Mouse (Mus musculus) hindlimb bud, embryonic 11.5 days (tissue): ENCODE measurements around the gene Ddias.
"Not testable (repeated sequence)": the region's sequence is repeated elsewhere in the genome, so short reads cannot be mapped to it uniquely, and the experiment has no call there.

Experiments used
- DNase-seq: peaks from one replicate; pipeline ENCODE4 v3.0.0-alpha.2; 2012; ENCODE audit warnings: low read depth, low spot score; ENCODE audit errors: extremely low spot score

Gene Ddias

DNA sequence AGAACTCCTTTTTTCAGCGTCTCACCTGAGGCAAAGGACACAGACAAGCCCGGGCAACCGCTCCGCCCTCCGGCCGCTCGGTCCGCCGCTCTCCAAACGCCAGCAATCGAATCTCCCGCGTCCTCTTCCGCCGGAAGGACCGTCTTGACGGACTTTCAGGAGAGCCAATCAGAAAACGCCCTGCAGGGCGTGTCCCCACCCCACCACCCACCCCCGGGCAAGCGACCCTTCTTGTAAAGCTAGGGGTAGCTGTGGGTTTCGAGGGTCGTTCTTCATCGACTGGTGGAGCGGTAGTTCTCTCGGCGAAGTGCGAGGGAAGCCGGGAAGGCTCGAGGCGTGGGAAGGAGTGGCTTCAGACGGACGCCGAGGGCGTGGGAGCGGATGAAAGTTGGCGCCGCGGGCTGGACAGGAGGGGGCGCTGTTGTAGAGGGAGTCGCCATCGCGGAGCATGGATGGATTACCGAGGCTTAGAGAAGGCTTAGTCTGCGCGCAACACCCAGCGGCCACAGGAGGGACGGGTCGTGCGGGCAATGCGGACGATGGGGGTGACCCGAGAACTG, at the start of gene Ddias, which contains the start of gene Prcp:
Ddias (minus strand) TSS at position 132 of the 560 bp plus-strand sequence.
Prcp (plus strand) TSS at position 355 of the 560 bp plus-strand sequence.
- DNase-seq: peak; percentile 93

DNA sequence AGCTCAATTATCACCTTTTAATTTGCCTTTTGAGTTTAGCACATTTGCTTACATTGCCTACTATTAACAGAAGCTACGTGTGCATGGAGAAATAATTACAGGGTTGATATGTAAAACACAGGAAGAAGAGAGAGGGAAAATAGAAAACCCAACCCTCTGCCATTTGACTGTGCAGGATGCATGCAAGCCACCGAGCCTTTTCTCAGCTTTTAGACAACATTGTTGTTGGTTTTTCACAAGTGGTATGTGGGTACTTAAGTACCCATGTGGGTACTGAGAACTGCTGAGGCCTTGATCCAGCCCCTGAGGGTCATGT, 46.8 kb upstream of the Ddias start:
- no peak for DNase-seq

DNA sequence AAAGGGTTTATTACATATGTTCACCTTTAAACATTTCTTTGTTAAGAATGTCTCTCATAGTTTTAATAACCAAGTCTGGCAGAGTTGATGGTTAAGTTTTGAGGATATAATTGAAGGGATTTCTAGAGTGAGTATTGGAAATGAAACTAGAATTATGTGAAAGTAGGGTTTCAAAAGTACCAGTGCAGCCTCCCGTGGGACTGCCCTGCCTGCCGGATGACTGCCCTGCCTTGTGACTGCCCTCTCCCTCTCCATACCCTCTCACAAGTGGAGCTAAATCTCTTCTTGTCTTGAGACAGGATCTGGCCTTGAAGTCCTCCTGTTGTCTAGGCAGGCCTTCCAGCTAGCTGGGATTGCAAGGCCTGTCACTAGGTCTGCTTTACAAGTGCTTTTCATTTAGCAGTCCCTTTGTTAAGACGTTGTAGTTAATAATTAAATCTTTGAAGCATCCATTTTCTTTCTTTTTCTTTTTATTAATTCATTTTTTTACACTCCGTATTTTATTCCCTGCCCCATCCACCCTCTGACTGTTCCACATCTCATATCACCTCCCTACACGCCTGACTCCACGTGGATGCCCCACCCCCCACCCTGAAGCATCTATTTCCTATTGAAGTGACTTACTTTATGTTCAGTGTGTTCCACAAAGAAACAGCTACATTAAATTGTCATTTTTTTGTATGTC, 46.3 kb upstream of the Ddias start:
- DNase-seq: no peak

DNA sequence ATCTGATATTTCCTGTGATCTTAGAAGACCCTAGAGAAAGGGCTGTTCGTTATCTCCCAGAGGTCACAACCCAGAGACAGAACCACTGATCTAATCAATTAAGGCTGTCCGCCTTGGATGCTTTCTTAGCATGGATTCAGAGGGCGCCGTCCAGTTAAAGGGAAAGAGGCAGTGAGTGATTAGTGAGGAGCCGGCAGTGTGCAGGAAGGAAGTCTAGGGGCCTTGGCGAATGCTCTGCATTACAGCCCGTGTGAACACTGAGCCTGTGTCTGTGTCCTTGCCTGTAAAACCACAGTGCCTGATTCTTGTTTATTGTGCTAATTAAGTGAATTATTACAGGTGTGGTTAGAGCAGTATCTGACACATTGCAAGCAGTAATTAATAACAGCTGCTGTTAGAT, 30.2 kb upstream of the Ddias start:
- not testable (repeated sequence) for DNase-seq

DNA sequence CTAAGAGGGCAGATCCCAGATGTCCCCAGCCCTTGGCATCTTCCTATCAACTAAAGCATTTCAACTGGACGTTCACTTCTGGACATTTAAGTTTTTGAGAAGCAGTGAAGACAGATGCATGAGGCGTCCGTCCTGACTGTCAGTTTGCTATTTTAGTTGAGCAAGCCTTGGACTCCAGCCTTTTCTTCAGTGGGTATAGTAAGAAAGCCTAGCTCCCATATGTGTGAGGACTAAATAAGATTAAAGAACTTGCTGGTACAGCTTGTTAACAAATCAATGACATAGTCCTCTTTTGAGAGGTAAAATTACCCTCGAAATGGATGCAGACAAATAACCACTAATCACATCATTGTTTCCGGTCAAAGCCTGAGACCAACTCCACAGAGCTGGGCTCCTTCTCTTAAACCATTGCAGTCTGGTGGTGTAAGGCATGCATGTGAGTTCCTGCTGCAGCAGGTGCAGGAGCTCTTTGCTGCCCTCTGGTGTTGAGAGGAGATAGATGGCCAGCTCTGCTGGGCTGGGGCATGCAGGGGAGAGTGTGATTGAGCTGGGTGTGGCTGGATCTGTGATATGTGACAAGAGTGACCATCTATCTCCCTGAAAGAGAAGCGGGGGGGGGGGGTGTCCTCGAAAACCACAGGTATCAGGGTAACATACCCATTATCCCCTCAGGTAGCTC, 29.5 kb upstream of the Ddias start:
- peak; percentile 58 for DNase-seq

DNA sequence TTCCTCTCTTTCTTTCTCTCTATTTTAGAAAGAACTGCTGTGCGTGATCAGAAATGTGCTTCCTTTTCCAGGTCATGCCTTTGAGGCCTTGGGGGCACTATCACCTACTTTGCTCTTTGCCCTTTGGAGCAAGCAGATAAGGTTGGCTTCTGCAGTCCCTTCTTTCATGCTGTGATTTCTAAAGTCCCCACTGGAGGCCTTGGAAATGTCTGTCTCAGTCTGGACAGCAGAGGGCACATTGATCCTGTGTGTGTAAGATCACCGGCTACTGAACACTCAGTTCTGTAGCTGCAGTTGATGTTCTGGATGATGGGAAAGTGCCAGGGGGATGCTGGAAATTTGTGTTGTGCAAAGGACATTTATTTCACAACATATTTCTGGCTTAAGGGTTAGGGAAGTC, 23.0 kb upstream of the Ddias start:
- DNase-seq: no peak

DNA sequence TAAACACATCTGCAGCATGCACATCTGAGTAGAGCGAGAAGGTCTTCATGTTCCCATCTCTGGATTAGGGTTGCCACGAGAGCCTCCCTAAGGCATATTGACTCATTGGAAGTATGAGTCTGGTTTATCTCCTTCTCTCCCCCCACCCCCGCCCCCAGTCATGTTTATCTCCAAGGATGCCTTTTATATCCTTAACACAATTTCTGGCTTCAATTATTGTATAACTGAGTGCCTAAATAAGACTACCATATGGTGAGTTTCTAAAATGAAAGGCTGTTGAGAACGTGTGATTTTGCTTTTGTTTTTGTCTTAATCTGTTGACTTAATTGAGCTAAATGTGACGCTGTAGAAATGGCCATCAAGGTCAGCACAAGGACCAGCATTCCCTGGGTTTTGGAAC, 22.0 kb upstream of the Ddias start:
- no peak for DNase-seq

DNA sequence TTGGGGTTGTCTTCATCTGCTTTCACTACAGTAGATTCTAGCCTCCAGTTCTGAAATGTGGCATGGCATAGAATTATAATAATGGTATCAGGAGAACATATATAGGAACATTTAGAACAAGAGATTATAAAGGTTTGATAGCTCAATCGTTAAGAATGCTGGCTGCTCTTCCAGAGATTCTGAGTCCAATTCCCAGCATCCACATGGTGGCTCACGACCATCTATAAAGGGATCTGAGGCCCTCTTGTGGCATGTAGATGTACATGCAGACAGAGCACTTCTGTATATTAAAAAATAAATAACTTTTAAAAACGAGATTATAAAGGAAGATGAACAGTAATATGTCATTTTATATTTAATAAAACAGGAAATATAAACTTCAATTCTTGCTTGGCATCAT, 19.4 kb upstream of the Ddias start:
- no peak for DNase-seq

DNA sequence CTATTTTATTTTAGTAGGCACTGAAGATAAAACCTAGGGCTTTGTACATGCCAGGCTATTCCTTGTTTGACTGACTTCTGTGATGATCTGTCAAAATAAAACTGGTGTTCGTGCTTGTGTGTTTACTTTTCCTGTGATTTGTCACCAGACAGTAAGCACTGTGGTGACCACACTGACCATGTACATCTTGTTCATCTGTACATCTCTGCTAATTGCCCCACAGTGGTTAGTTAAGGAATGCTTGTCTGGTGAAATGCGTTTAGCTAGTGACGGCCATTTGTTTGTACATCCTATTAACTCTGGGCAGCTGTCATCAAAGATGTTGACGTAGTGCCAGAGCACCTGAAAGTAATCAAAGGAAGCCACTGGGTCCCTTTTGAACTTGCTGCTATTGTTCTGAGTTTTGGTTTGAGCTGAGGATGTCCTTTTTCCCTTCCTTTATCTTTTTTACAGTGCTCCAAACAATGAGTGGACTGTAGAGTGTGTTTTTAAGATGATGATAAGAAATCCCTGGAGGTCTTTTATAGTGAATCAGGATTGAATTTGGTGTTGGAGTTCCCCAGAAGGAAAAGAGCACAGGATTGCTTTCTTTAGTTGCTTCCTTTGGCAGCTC, 16.7 kb upstream of the Ddias start:
- DNase-seq: no peak

DNA sequence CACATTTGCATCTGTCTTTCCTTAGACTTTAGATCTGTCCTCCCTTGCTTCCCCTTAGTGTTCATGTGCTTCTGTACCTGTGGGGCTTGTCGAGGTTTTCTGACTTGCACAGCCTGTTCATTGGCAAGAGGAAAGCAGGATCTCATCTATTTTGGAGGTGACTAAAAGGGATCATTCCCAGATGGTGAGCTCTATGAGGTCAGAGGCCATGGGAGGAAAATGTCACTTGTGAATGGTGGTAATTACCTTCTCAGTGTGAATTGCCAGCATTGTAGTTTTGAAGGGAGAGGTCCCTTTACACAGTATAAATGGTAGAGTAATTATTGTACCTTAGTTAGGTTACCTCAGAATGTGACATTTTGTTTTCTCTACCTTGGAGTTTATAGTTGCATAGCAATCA, 16.2 kb upstream of the Ddias start:
- no peak for DNase-seq

DNA sequence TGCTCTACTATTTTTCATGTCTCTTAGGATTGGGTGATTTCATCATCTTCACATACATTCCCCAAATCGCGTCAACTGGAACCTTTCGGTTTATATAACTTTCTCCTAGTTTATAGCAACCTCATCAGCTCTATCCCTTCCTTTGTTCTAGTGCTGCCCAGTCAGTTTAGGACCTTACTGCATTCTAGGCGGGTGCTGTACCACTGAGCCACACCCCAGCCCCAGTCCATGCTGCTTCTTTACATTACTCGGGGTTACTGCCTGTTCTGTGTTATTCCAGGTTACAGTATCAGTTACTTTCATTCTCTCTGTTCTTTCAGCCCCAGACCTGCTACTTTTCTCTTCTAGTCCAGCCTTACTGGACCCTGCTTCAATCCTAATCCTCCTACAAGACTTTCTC, 13.2 kb upstream of the Ddias start:
- no peak for DNase-seq

DNA sequence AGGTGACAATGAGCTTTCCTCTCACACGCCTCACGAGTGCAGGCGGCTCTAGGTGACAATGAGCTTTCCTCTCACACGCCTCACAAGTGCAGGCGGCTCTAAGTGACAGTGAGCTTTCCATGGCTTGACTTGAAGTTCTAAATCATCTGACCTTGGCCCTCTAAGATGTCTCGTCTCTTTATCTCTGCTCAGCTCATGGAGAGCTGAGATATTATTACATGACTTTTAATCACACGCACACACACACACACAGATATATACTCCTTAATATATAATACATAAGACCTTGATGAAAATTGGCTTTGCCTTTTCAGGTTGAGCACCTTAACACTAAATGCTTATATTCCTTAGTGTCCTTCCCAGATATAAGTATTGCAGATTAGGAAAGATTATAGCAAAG, 12.8 kb upstream of the Ddias start:
- DNase-seq: no peak

DNA sequence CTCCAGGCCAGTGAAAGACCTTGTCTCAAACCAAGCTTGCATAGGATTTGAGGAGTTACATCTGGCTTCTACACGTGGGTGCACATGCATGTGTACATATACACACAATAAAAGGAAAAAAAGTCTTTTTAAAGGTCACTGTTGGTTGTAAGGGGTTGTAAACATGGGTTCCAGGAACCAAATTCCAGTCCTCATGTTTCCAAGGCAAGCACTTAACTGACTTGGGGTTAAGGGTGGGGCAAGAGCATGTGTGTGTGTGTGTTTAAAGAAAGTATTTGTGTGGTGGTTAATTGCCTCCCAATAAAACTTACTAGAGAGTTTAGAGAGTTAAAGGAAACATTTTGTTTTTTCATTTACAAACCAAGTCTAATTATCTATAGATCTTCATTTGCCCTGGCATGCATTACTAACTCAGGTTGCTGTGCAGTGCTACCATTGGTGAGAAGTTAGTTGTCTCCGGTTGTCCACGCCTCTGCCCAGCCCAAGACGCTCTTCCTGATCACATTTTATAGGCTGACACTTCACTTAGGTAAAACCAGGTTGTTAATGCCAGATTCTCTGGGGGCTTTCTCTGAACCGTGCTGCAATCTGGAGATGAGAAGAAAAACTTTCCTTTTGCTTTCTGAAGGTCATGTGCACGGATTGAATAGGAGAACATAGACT, 11.1 kb upstream of the Ddias start:
- no peak for DNase-seq

DNA sequence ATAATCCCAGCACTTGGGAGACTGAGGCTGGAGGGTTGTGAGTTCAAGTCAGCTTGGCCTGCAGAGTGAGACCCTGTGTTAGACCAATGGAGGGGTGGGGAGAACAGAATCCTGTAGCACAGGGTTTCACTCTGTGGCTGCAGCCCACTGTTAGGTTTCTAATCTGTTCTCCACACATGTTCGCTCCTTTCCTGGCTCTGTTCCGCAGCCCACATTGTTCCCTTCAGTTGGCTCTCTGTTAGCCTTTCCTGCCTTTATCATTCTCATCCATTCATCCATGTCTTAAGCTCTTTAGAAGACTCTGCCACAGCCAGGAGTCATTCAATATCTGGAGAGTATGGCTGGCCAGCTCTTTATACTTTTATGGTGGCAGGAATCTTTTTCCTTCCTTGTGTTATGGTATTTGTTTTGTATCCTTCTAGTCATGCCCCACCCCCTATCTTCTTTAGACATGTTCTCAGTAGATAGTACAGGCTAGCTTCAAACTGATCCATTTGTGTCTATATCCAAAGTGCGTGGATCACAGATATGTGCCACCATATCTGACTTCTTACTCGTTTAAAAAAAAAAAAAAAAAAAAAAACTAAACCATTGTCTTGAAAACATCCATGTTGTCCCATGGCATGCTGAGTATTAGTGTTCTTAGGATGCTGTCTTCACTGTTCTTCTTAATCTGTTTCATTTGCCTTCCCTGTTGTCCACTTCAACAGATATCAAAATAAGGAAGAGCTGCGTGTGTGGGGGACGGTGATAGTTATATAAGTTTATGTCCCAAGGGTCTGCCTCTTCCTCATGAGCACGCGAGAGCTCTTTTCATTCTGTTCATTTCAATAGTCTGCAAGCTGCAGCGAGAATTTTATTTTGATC, 10.0 kb upstream of the Ddias start:
- DNase-seq: no peak

DNA sequence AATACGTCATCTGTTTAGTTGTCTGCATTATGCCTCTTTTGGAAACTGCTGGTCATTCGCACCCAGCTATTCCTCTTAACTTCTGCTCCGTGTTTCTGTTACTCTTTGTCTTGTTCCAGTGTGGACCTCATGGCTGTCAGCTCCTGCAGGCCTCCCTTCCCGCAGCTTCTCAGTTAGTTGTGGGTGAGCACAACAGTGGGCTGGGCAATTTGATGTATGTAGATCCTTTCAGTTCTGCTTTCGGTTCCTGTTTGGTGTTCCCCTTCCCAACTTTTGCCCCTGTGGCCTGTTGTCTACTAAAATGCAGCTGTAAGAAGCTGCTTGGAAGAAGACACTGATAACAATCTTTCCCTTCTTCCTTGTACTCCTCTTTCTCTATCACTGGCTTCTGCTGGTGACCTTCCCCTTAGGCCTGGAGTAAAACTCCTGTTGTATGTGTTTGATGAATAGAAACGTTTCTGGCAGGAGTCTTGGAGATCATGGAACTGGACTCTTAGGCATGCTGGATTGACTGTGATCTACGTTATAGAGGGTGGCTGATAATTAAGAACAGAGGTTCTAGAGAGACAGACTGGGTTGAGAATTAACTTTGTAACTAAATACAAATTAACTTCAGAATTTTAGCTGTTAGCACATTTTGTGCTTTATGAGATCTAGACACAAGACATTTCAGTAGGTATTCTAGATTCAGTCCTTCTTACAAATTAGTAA, 4.7 kb upstream of the Ddias start:
- no peak for DNase-seq

DNA sequence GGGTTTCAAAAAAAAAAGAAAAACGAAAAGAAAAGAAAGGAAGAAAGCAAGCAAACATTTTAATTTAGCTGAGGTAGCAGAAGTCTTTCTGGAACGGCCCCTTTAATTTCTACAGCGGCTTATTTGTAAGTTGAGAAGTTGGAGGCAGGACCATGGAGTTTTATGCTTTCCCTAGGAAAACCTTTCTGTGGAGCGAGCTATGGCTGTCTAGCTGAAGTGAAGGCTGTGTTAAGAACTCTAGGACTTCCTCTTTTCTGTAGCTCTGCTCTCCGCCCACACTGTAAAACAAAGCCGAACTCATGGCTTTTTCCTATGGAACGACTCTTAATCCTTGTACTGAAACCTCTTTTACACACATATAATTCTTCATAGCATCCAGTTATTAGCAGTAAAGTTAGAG, 2.5 kb upstream of the Ddias start:
- no peak for DNase-seq

DNA sequence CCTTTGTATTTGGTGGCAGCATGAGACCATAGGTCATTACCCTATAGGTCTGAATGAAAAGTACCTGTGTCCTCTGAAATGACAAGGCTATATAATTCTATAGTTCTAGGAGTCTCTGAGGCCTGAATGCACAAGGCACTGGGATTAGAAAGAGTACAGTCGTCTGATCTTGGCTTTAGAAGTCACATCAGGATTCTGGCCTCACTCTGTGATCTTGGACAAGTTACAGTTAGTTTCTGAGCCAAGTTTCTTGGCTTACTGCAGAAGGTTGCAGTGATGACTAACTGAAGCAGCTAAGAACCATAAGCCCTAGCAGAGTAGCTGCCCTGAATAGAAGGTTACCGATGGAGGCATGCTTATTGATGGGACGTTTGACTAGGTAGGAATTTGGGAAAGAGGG, 2.0 kb upstream of the Ddias start:
- no peak for DNase-seq

DNA sequence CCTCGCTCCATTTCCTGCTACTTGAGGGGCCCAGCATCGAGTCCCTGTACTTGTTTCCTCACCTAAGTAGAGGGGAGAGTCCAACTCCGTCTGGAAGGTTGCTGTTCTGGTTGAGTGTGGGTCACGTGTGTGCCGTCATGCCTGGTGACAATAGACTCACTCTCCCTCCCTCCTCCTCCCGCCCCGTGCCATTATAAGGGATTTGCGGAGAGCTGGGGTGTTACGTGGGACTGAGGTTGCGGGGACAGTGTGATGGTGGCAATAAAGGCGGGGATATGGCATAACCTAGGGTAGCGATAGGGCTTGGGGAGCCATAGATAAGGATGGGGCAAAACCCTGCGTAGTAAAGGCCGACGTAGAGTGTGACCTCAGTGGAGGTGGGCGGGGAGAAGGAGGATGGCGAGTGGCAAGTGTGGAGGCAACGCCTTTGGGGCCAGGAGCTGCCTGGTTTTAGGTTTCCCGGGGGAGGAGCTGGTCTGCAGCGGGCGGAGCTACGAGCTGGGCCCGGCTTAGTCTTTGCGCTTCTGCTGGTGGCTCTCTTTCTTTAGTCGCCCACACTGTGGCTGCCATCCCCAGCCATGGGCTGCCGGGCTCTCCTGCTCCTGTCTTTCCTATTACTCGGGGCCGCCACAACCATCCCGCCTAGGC, 838 bp upstream of the Ddias start:
- peak; percentile 72 for DNase-seq

DNA sequence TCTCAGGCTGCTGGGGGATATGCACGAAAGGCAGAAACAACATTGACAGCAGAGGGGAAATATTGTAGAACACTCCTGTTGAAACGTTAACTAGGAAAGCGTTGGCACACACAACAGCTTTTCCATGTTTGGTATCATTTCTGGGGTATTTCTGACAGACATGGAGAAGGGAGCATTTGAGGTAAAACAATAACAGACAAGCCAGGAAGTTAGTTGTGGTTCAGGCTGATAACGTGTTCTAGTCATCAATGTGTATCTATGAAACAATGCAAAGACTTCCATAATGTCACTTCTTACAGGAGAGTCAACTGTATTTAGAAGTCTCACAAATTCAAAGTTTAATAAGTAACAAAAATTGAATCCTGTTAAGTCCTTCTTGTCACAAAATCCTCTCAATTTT, 2.5 kb downstream of the Ddias start:
- no peak for DNase-seq

DNA sequence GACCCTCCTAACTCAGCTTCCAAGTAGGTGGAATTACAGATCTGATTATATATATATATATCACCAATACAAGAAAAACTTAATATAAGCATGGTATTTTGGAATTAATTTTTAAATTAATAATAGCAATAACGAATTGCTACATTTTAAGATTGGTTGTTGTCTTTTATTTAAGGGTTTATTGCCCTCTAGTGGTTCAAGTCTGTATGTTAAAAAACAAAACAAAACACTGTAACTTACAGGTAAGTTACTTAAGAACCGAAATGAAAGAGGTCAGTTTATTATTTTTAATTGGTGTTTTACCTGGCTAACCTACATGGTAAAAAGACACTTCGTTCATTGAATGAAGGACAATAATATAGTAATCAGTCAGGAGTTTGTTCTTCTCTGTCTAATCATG, 3.9 kb downstream of the Ddias start:
- DNase-seq: no peak
